Mouse (Mus musculus) CH12.LX (cell line): Measurements from ENCODE around the gene Rbm19. TPM values are rescaled to one million over a fixed set of nuclear protein-coding genes. Genes with fewer than 3 reads are reported as not detected.
A peak's percentile ranks its signal among the peaks of the same experiment; 100 is the strongest.

Experiments
- DNase-seq: peaks from one replicate; pipeline ENCODE4 v3.0.0-alpha.2; 2013; ENCODE audit errors: extremely low read depth
- H3K27ac ChIP-seq: 2 replicates; pipeline ENCODE4 v1.5.1; 2012; ENCODE audit warnings: low read depth, mild to moderate bottlenecking, control low read depth, moderate library complexity; ENCODE audit not compliant: insufficient read depth
- H3K27me3 ChIP-seq: replicated peaks from 2 replicates; pipeline ENCODE3; 2012; ENCODE audit warnings: inconsistent platforms
- H3K36me3 ChIP-seq, 2 experiments: replicated peaks in 1 of 2; 2 replicates each; pipeline versions ENCODE3 to v1.6.1; 2012; ENCODE audit warnings: inconsistent platforms in 1 of 2, low read length in 1 of 2, mild to moderate bottlenecking in 1 of 2, mixed read lengths in 1 of 2, moderate library complexity in 1 of 2; ENCODE audit not compliant: control insufficient read depth in 1 of 2, insufficient read depth in 1 of 2
- H3K4me1 ChIP-seq, 2 experiments: 2 replicates each; pipeline ENCODE4 v1.6.1; 2012; ENCODE audit warnings: inconsistent platforms in 1 of 2, moderate library complexity in 1 of 2; ENCODE audit not compliant: insufficient read depth in 2 of 2, control insufficient read depth in 1 of 2
- H3K4me2 ChIP-seq: 2 replicates; pipeline ENCODE4 v1.6.1; 2012; ENCODE audit warnings: low read depth, mild to moderate bottlenecking, control low read depth; ENCODE audit not compliant: poor library complexity, insufficient read depth, severe bottlenecking
- H3K4me3 ChIP-seq, 3 experiments: fragments of 150-350 bp in 1 of 3; sonication (generic) in 1 of 3; replicated peaks in 1 of 3; 2 replicates each; pipeline versions ENCODE3 to v1.5.1; 2011 to 2012; ENCODE audit warnings: low read depth in 2 of 3, low read length in 2 of 3, mild to moderate bottlenecking in 2 of 3, moderate library complexity in 2 of 3, control low read depth in 1 of 3, improper control_type of control experiment in 1 of 3, inconsistent platforms in 1 of 3, mixed read lengths in 1 of 3; ENCODE audit not compliant: poor library complexity in 1 of 3
- H3K79me2 ChIP-seq: replicated peaks from 2 replicates; pipeline ENCODE4 v1.6.1; 2012; ENCODE audit warnings: mild to moderate bottlenecking, moderate library complexity; ENCODE audit not compliant: control insufficient read depth, poor library complexity, insufficient read depth, severe bottlenecking; ENCODE audit errors: extremely low read depth
- H3K9ac ChIP-seq: 2 replicates; pipeline ENCODE4 v1.6.1; 2012; ENCODE audit warnings: low read depth, mild to moderate bottlenecking, control low read depth, moderate library complexity; ENCODE audit not compliant: insufficient read depth
- H3K9me3 ChIP-seq: replicated peaks from 2 replicates; pipeline ENCODE3; 2012; ENCODE audit warnings: low read length, inconsistent platforms, mixed read lengths
- BHLHE40 ChIP-seq: IDR thresholded peaks from 2 replicates; pipeline ENCODE4 v1.6.1; 2011; ENCODE audit warnings: mild to moderate bottlenecking, low read depth, low read length, improper control_type of control experiment
- CTCF ChIP-seq, 2 experiments: IDR thresholded peaks in 1 of 2; conservative IDR thresholded peaks in 1 of 2; 2 replicates each; pipeline ENCODE4 v1.5.1; 2011 to 2012; ENCODE audit warnings: low read depth in 2 of 2, low read length in 2 of 2, improper control_type of control experiment in 1 of 2, inconsistent platforms in 1 of 2, mild to moderate bottlenecking in 1 of 2, moderate library complexity in 1 of 2
- E2F4 ChIP-seq: IDR thresholded peaks from 2 replicates; pipeline ENCODE4 v1.6.1; 2011; ENCODE audit warnings: low read depth, low read length, improper control_type of control experiment; ENCODE audit not compliant: insufficient replicate concordance
- ELF1 ChIP-seq: IDR thresholded peaks from 2 replicates; pipeline ENCODE4 v1.6.1; 2014; ENCODE audit warnings: low read depth, mild to moderate bottlenecking, inconsistent platforms, low read length, improper control_type of control experiment
- GABPA ChIP-seq: IDR thresholded peaks from 2 replicates; pipeline ENCODE4 v1.6.1; 2012; ENCODE audit warnings: low read depth, low read length, improper control_type of control experiment, inconsistent platforms; ENCODE audit not compliant: insufficient replicate concordance
- HCFC1 ChIP-seq: IDR thresholded peaks from 2 replicates; pipeline ENCODE4 v1.6.1; 2012; ENCODE audit warnings: low read depth, mild to moderate bottlenecking, inconsistent platforms, low read length, improper control_type of control experiment
- JUND ChIP-seq: conservative IDR thresholded peaks from 2 replicates; pipeline ENCODE4 v1.6.1; 2011; ENCODE audit warnings: low read depth, low read length, improper control_type of control experiment
- KAT2A ChIP-seq: IDR thresholded peaks from 2 replicates; pipeline ENCODE4 v1.6.1; 2012; ENCODE audit warnings: low read length, improper control_type of control experiment, inconsistent platforms; ENCODE audit not compliant: insufficient replicate concordance
- MAFK ChIP-seq: IDR thresholded peaks from 2 replicates; pipeline ENCODE4 v1.6.1; 2011; ENCODE audit warnings: low read length, improper control_type of control experiment; ENCODE audit not compliant: insufficient replicate concordance
- MAX ChIP-seq: IDR thresholded peaks from 2 replicates; pipeline ENCODE4 v1.6.1; 2011; ENCODE audit warnings: low read length, improper control_type of control experiment
- MAZ ChIP-seq: IDR thresholded peaks from 2 replicates; pipeline ENCODE4 v1.6.1; 2012; ENCODE audit warnings: low read depth, mild to moderate bottlenecking, inconsistent platforms, low read length, improper control_type of control experiment, moderate library complexity
- MEF2A ChIP-seq: IDR thresholded peaks from 2 replicates; pipeline ENCODE4 v1.6.1; 2014; ENCODE audit warnings: low read depth, mild to moderate bottlenecking, inconsistent platforms, low read length, improper control_type of control experiment, borderline replicate concordance
- MXI1 ChIP-seq: IDR thresholded peaks from 2 replicates; pipeline ENCODE4 v1.6.1; 2011; ENCODE audit warnings: mild to moderate bottlenecking, low read depth, low read length, improper control_type of control experiment
- MYC ChIP-seq: IDR thresholded peaks from 2 replicates; pipeline ENCODE4 v1.6.1; 2011; ENCODE audit warnings: low read depth, mild to moderate bottlenecking, improper control_type of control experiment, low read length
- NELFE ChIP-seq: IDR thresholded peaks from 2 replicates; pipeline ENCODE4 v1.6.1; 2011; ENCODE audit warnings: low read depth, low read length, improper control_type of control experiment
- PAX5 ChIP-seq: IDR thresholded peaks from 2 replicates; pipeline ENCODE4 v1.6.1; 2012; ENCODE audit warnings: low read length, inconsistent platforms, mixed read lengths
- POLR2A ChIP-seq: IDR thresholded peaks from 2 replicates; pipeline ENCODE4 v1.6.1; 2011; ENCODE audit warnings: low read depth, mild to moderate bottlenecking, improper control_type of control experiment, low read length
- POLR2AphosphoS2 ChIP-seq: IDR thresholded peaks from 2 replicates; pipeline ENCODE4 v1.6.1; 2011; ENCODE audit warnings: low read depth, low read length, improper control_type of control experiment
- RAD21 ChIP-seq: IDR thresholded peaks from 2 replicates; pipeline ENCODE4 v1.6.1; 2011; ENCODE audit warnings: low read depth, mild to moderate bottlenecking, low read length, improper control_type of control experiment, moderate library complexity
- RCOR1 ChIP-seq: conservative IDR thresholded peaks from 2 replicates; pipeline ENCODE4 v1.6.1; 2012; ENCODE audit warnings: low read depth, mild to moderate bottlenecking, inconsistent platforms, low read length, improper control_type of control experiment
- SMC3 ChIP-seq: IDR thresholded peaks from 2 replicates; pipeline ENCODE4 v1.6.1; 2011; ENCODE audit warnings: low read depth, low read length, improper control_type of control experiment
- TBP ChIP-seq: conservative IDR thresholded peaks from 2 replicates; pipeline ENCODE4 v1.6.1; 2011; ENCODE audit warnings: low read depth, low read length, improper control_type of control experiment
- TCF12 ChIP-seq: IDR thresholded peaks from 2 replicates; pipeline ENCODE4 v1.6.1; 2014; ENCODE audit warnings: low read depth, mild to moderate bottlenecking, inconsistent platforms, low read length, improper control_type of control experiment
- UBTF ChIP-seq: IDR thresholded peaks from 2 replicates; pipeline ENCODE4 v1.6.1; 2012; ENCODE audit warnings: low read depth, mild to moderate bottlenecking, inconsistent platforms, low read length, improper control_type of control experiment, moderate library complexity
- USF1 ChIP-seq: IDR thresholded peaks from 2 replicates; pipeline ENCODE4 v1.6.1; 2014; ENCODE audit warnings: low read depth, mild to moderate bottlenecking, inconsistent platforms, low read length, improper control_type of control experiment
- USF2 ChIP-seq: conservative IDR thresholded peaks from 2 replicates; pipeline ENCODE4 v1.6.1; 2011; ENCODE audit warnings: low read depth, low read length, improper control_type of control experiment
- ZKSCAN1 ChIP-seq: IDR thresholded peaks from 2 replicates; pipeline ENCODE4 v1.6.1; 2012; ENCODE audit warnings: low read depth, inconsistent platforms, low read length, improper control_type of control experiment, borderline replicate concordance
- ZMIZ1 ChIP-seq: IDR thresholded peaks from 2 replicates; pipeline ENCODE4 v1.6.1; 2012; ENCODE audit warnings: low read depth, mild to moderate bottlenecking, inconsistent platforms, low read length, improper control_type of control experiment
- ZNF384 ChIP-seq: IDR thresholded peaks from 2 replicates; pipeline ENCODE4 v1.6.1; 2012; ENCODE audit warnings: low read depth, low read length, improper control_type of control experiment, inconsistent platforms
- dilution Hi-C: fragments of 300-500 bp; cut with MboI; formaldehyde crosslinking; loops from 2 replicates; pipeline ENCODE4 v1.14.3; 2020; ENCODE audit warnings: low sequenced_read_pairs; ENCODE audit not compliant: extremely low pct_unique_long_range_greater_than_20kb, extremely low pct_ligation_motif_present
- in situ Hi-C: fragments of 300-500 bp; cut with MboI; formaldehyde crosslinking; loops from 3 replicates; pipeline ENCODE4 v1.14.3; 2019; ENCODE audit warnings: low sequenced_read_pairs, low pct_ligation_motif_present, low pct_unique_long_range_greater_than_20kb, mixed read lengths
- polyA plus RNA-seq: library from polyadenylated mRNA; unstranded; fragments of >175 nt; gene quantifications from 2 replicates; pipeline ENCODE4 v1.2.1, GENCODE M21; 2012; ENCODE audit warnings: low read depth; ENCODE audit not compliant: insufficient read length
- total RNA-seq, 2 experiments: library from RNA; depleted of rRNA; stranded (reverse); fragments of 300-350 nt in 1 of 2; fragments of >200 nt in 1 of 2; gene quantifications; 2 replicates each; pipeline ENCODE4 v1.2.3; 2012 to 2014

Gene Rbm19
- total and polyA plus RNA-seq, 3 experiments = 36.2 to 81.4 (median 56.5) TPM

DNA sequence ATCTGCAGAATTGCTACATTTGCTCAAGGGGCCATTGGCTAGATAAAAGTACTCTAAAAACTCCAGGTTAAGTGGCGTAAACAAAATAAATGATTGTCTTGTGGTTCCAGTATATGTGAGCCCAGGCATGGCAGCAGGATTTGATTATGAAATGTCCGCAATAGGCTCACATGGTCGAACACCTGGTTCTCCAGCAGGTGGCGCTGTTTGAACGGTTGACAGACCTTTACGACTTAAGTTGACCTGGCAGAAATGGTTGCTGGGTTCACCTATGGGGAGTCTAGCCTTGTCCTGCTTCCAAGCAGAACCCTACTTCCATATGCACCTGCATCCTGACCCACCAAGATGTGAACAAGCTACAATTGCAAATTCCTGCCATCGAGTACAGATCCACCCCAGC is 21.7 kb upstream of the Rbm19 start:
- Histone ChIP-seq H3K9me3 (no peaks in the 10 kb centered on the region), H3K4me1 (peaks cover 2 to 7% of the 10 kb centered on the region in 2 experiments; a peak in 1 of 4 replicates), H3K9ac (no peak overlapping the region), H3K27ac (no peak overlapping the region), H3K36me3 (no peaks in the 10 kb centered on the region), H3K4me3 (no peak overlapping the region), H3K79me2 (no peaks in the 10 kb centered on the region), H3K27me3 (peaks cover 44% of the 10 kb centered on the region), H3K4me2 (no peak overlapping the region)
- TF ChIP-seq KAT2A (no peak), RAD21 (peak; percentile 72), JUND (no peak), TBP (no peak), USF1 (no peak), GABPA (no peak), MAX (peak; percentile 77), RCOR1 (no peak), USF2 (no peak), CTCF (conservative IDR thresholded peaks at IDR 0.05 in 1 of 2, IDR thresholded peaks at IDR 0.05 in 1 of 2; ENCODE audit: low read depth in 2 of 2, low read length in 2 of 2) (peak; percentile 79 to 92), ZNF384 (no peak), POLR2AphosphoS2 (no peak), MEF2A (no peak), SMC3 (peak; percentile 68), MAFK (no peak), MYC (peak; percentile 64; the same call in 1 of the 2 replicates), TCF12 (no peak), NELFE (no peak), MXI1 (no peak), PAX5 (no peak), E2F4 (no peak), BHLHE40 (no peak), ZMIZ1 (no peak), POLR2A (no peak), ZKSCAN1 (no peak), MAZ (no peak), ELF1 (no peak), HCFC1 (no peak), UBTF (no peak)
- dilution Hi-C loops = no loop called here
- DNase-seq = peak; percentile 79
- in situ Hi-C loops = loop anchor here (10.0 to 25.0 kb wide), 3 partner anchors 307 to 1310 kb away; no protein-coding TSS in a partner anchor
